Mouse (Mus musculus): ENCODE results near the gene Prr15.

DNA sequence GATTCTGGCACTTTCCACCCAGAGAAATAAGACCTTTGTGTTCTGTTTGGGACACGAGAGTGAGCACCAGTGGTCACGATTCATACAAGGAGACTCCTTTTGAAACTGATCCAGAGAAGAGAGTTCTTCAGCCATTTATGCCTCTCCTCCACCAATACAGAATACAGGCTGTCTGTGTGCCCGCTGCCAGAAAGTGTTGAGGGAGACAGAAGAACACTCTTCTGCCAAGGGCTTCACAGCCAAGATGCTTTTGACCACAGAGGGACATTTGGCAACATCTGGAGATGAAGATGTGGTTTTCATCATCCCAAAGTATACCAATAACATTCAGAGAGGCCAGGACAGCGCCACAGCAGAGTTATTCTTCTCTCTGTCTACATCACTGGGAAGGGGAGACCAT lies 48.4 kb upstream of the Prr15 start:
- TF ChIP-seq POLR2A (IDR thresholded peaks at IDR 0.05; ENCODE audit: extremely low read depth, insufficient read depth, low read length) (no peak), CTCF (IDR thresholded peaks at IDR 0.05; ENCODE audit: low read depth, low read length) (no peak)
